Mouse (Mus musculus) CD8-positive naive resting alpha-beta T cell, adult 57 days (primary cell): ENCODE data around the gene Pnpo. TPM values are rescaled to one million over a fixed set of nuclear protein-coding genes. Genes with fewer than 3 reads are reported as not detected.

Source experiments
- total RNA-seq: library from RNA; stranded (reverse); gene quantifications from one replicate; pipeline ENCODE4 v1.2.4, GENCODE M21; 2023

Gene Pnpo
- total RNA-seq: 24.1 TPM

DNA sequence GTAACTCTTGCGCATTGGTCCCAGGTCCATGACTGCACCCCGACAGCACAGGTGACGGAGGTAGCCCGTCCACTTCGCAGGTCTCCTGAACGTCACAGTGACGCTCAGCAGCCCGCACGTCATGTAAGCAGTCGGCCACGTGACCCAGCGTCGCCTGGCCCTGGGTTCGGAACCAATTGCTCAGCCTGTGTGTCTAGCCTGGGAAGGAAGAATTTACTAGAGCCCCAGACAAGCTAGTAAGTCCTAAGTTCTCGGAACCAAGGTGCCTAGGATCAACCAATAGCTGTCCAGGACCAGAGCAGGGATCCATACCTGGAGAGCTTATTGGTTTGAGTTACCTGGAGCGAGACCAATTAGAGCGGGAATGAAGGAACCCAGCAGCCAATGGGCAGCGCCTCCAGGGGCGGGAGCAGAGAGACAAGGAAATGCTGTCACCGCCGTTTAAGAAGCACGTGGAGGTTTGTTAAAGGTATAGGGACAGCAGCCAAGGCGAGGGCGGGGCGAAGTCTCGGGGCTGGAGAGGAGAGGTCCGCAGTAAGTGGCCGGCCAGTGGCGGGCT, at the start of gene Pnpo:
Pnpo (minus strand) TSS at position 241 of the 559 bp plus-strand sequence.

DNA sequence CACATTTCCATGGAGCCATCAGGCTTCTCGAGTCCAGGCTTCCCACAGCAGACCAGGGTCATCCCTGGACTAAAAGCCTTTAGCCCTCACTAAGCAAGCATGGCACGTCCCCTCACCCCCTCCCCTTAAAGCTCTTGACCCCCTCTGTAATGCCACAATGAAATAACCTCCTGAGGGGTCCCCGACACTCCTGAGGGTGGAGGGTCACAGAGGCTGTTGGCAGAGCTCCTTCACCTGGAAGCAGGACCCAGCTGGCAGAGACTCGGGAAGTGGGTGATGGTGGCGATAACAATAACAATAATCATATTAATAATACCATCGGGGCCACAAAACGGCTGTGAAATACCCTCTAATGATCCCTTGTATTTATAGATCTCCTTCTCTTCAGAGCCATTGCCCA, 39.1 kb upstream of the Pnpo start, which contains the start of gene Sp2:
Sp2 (minus strand) TSS at position 101 of the 400 bp plus-strand sequence.

DNA sequence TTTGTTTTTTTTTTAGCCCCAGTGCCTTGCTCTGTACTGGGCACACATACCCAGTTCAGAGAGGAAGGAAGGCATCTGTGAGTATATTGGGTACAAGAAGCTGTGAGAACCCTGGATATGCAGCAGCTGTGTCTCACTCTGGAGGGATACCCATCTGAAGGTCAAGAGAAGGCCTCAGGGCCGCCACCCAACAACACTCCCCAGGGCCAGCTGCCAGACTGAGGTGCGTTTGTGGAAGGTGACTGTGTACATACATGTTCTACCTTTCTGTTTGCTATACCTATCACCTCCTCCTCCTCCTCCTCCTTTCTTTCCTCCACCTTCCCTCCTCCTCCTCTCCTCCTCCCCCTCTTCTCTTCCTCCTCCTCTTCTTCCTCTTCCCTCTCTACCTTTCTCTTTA, 15.7 kb downstream of the Pnpo start, which contains the start of gene Prr15l:
Prr15l (plus strand) TSS at position 17 of the 400 bp plus-strand sequence.

DNA sequence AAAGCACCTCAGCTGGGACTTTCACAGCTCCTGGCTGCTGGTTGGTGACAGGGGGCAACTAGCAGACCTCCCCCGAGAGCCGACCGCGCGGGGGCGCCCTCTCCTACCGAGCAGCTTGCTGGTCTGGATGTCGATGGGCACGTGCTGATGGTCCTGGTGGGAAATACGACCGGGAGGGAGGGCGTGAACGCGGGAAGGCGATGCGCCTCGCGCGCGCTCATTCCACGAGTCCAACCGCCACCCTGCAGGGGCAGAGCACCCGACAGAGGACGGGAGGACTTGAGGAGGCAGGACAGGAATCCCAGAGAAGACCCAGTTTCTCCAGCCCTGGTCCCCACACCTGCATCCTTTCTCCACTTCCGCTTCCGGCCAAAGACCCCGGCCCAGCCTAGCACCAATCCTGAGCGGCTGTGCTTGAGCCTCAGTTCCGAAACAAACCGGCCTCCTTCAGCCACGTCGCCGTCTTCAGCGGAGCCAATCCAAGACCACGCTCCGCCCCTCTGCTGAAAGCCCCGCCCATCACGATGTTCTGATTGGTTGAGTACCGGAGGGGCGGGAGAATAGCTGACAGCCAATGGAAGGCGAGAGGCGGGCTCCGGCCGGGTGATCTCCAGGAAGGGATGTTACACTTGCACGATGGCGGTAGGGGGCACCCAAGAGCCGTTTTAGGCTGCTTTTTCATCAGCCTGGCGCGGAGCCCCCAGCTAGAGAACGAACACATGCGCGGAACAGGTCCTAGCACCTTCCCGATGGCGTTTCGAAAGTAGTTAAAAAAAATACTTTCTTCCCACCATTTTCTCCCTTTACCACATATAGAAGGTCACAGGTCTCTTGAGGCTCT, 27.5 kb downstream of the Pnpo start, which contains the start of gene Cdk5rap3:
Cdk5rap3 (minus strand) TSS at position 453 of the 841 bp plus-strand sequence.

Other genes with a start within 250 kb of the Pnpo start
- gene Snx11, start 166.4 kb downstream of the Pnpo start, total RNA-seq: 39.3 TPM
- 44.4 TPM for gene Cbx1, start 154.9 kb downstream of the Pnpo start, total RNA-seq
- gene Nfe2l1, start 114.0 kb downstream of the Pnpo start, total RNA-seq: 58.0 TPM
- gene Copz2, start 94.1 kb downstream of the Pnpo start, total RNA-seq: 1.0 TPM
- 40.0 TPM for gene Cdk5rap3, start 27.5 kb downstream of the Pnpo start, total RNA-seq
- gene Prr15l, start 15.9 kb downstream of the Pnpo start, total RNA-seq: not detected
- 59.5 TPM for gene Sp2, start 39.0 kb upstream of the Pnpo start, total RNA-seq
- 0.73 TPM for gene Sp6, start 69.4 kb upstream of the Pnpo start, total RNA-seq
- gene Scrn2, start 86.0 kb upstream of the Pnpo start, total RNA-seq: 5.8 TPM
- not detected for gene Lrrc46, start 97.4 kb upstream of the Pnpo start, total RNA-seq
- 44.2 TPM for gene Mrpl10, start 97.6 kb upstream of the Pnpo start, total RNA-seq
- 34.8 TPM for gene Osbpl7, start 106.6 kb upstream of the Pnpo start, total RNA-seq
- gene Tbx21, start 171.3 kb upstream of the Pnpo start, total RNA-seq: 2.4 TPM
- gene Tbkbp1, start 207.5 kb upstream of the Pnpo start, total RNA-seq: 0.89 TPM
- 140 TPM for gene Kpnb1, start 243.9 kb upstream of the Pnpo start, total RNA-seq